Mouse (Mus musculus): ENCODE data around the gene Akp3.
A peak's percentile ranks its signal among the peaks of the same experiment; 100 is the strongest.

Gene Akp3

GRCm38 (mm10) chr1:87154501-87155120, 29.8 kb downstream of the Akp3 start:
- DNase-seq (ENCODE audit: low read depth, low spot score), result no peak

- DNase-seq (ENCODE audit: low read depth, low spot score), result no peak
Measured at GRCm38 (mm10) chr1:87155531-87156198, 30.9 kb downstream of the Akp3 start.

GRCm38 (mm10) chr1:87156199-87156587, 31.4 kb downstream of the Akp3 start, which contains the start of gene Ecel1:
Gene Ecel1, minus strand, starts transcription at chr1:87156521.
- DNase-seq (ENCODE audit: low read depth, low spot score), result no peak

- no peak for DNase-seq (ENCODE audit: low read depth, low spot score)
Measured at GRCm38 (mm10) chr1:87159396-87159795, 34.6 kb downstream of the Akp3 start.

- DNase-seq (ENCODE audit: low read depth, low spot score), result no peak
Measured at GRCm38 (mm10) chr1:87164164-87164795, 39.5 kb downstream of the Akp3 start.

GRCm38 (mm10) chr1:87164796-87165184, 40.0 kb downstream of the Akp3 start:
- DNase-seq (ENCODE audit: low read depth, low spot score), result no peak

GRCm38 (mm10) chr1:87170458-87170857, 45.7 kb downstream of the Akp3 start:
- no peak for DNase-seq (ENCODE audit: low read depth, low spot score)

GRCm38 (mm10) chr1:87171312-87171711, 46.5 kb downstream of the Akp3 start:
- no peak for DNase-seq (ENCODE audit: low read depth, low spot score)

- no peak for DNase-seq (ENCODE audit: low read depth, low spot score)
Measured at GRCm38 (mm10) chr1:87172316-87172715, 47.5 kb downstream of the Akp3 start.

- no peak for DNase-seq (ENCODE audit: low read depth, low spot score)
Measured at GRCm38 (mm10) chr1:87174006-87174955, 49.5 kb downstream of the Akp3 start.

GRCm38 (mm10) chr1:87175852-87176292, 51.1 kb downstream of the Akp3 start:
- DNase-seq (ENCODE audit: low read depth, low spot score), result peak; percentile 48
